Mouse (Mus musculus) liver, embryonic 14.5 days (tissue): ENCODE data around the gene Rasgef1b.

Experiments used
- CTCF ChIP-seq: IDR thresholded peaks from 2 replicates; pipeline ENCODE4 v1.5.1; 2016; ENCODE audit warnings: antibody characterized with exemption, low read depth, control low read depth
- EP300 ChIP-seq: IDR thresholded peaks from 2 replicates; pipeline ENCODE4 v1.6.1; 2016; ENCODE audit warnings: antibody characterized with exemption, low read depth

DNA sequence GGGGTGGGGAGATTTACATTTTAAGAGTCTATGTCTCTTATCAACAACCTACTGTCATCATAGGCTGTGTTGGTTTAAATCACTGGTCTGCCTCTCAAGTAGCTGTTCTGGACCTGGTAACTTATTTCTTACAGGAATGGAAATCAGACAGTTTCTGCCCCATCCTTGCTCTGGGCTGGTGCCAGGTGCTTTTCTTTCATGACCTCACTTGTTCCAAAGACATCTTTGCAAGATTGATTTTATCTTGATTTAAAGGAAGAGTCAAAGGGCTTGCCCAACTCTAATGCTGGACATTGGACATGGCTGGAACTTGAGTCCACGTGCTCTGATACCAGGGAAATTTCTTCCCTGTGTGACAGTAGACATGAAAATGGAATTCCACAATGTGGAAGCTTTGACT is 315.0 kb downstream of the Rasgef1b start:
- TF ChIP-seq CTCF (no peak), EP300 (no peak)
